Mouse (Mus musculus): ENCODE measurements around the gene Ccdc12. TPM values are rescaled to one million over a fixed set of nuclear protein-coding genes. Genes with fewer than 3 reads are reported as not detected.

Gene Ccdc12
- polyA plus RNA-seq, 1 experiment: 34.4 TPM

- Histone ChIP-seq H3K27ac (ENCODE audit: insufficient read depth, low read length) (no peak overlapping the region), H3K4me3 (ENCODE audit: insufficient read depth, low read length) (no peak overlapping the region), H3K4me1 (ENCODE audit: control insufficient read depth, insufficient read depth, low read length) (peaks cover 5% of the 10 kb centered on the region; the same call in 1 of the 2 replicates)
- TF ChIP-seq CTCF (IDR thresholded peaks at IDR 0.05; ENCODE audit: borderline replicate concordance, insufficient read depth, low read length) (no peak), POLR2A (IDR thresholded peaks at IDR 0.05; ENCODE audit: low read depth, low read length) (no peak)
These were observed 75.6 kb downstream of the Ccdc12 start for GRCm38 (mm10) chr9:110731859-110732258.

DNA sequence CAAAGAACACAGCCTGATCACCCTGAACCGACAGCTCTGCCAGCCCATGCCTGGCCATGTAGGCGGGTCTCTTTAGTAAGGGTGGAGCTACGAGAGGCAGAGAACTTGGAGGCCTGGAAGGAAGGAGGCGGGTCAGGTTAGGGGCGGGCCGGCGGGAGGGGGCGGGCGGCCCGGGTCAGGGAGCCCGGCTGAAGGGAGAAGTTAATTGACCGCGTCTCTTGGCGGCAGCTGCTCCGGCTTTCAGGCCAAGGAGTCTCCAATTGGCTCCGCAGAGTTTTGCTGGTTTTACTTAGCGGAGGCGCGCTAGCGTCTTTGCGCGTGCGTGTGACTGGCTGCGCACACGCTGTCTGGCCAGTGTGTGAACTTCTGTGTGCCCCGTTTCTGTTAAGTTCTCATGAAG is 76.3 kb downstream of the Ccdc12 start:
- Histone ChIP-seq H3K27ac (ENCODE audit: insufficient read depth, low read length) (peak overlapping the region; percentile 38; the same call in 1 of the 2 replicates), H3K4me1 (ENCODE audit: control insufficient read depth, insufficient read depth, low read length) (peaks cover 5% of the 10 kb centered on the region; the same call in 1 of the 2 replicates), H3K4me3 (ENCODE audit: insufficient read depth, low read length) (peak overlapping the region; percentile 26)
- TF ChIP-seq CTCF (IDR thresholded peaks at IDR 0.05; ENCODE audit: borderline replicate concordance, insufficient read depth, low read length) (no peak), POLR2A (IDR thresholded peaks at IDR 0.05; ENCODE audit: low read depth, low read length) (peak; percentile 56)

DNA sequence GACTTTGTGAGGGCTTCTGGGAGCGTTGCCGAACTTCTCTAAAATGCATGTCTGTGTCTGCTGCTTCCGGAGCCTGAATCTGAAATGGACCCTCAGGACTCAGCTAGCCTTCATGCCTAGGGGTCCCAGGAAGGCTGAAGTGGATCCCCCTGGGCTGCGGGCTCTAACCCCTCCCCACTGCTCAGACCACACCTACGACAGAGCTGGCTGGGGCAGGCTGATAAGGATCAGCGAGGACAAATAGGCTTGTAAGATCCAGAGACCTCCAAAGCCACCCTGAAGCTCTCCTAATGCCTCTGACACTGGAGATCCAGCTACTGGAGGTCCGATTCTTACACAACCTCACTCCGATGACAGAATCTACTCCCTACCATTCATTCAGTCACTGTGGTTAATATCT is 76.8 kb downstream of the Ccdc12 start:
- H3K4me3 ChIP-seq (ENCODE audit: insufficient read depth, low read length): peak overlapping the region; percentile 26
- peak overlapping the region; percentile 38; the same call in 1 of the 2 replicates for H3K27ac ChIP-seq (ENCODE audit: insufficient read depth, low read length)
- H3K4me1 ChIP-seq (ENCODE audit: control insufficient read depth, insufficient read depth, low read length): peaks cover 5% of the 10 kb centered on the region; the same call in 1 of the 2 replicates
- TF ChIP-seq POLR2A (IDR thresholded peaks at IDR 0.05; ENCODE audit: low read depth, low read length) (no peak), CTCF (IDR thresholded peaks at IDR 0.05; ENCODE audit: borderline replicate concordance, insufficient read depth, low read length) (no peak)

GRCm38 (mm10) chr9:110734154-110734553 is 77.9 kb downstream of the Ccdc12 start:
- Histone ChIP-seq H3K4me3 (ENCODE audit: insufficient read depth, low read length) (no peak overlapping the region), H3K4me1 (ENCODE audit: control insufficient read depth, insufficient read depth, low read length) (peaks cover 5% of the 10 kb centered on the region; the same call in 1 of the 2 replicates), H3K27ac (ENCODE audit: insufficient read depth, low read length) (no peak overlapping the region)
- TF ChIP-seq POLR2A (IDR thresholded peaks at IDR 0.05; ENCODE audit: low read depth, low read length) (no peak), CTCF (IDR thresholded peaks at IDR 0.05; ENCODE audit: borderline replicate concordance, insufficient read depth, low read length) (no peak)

GRCm38 (mm10) chr9:110736362-110736761 is 80.1 kb downstream of the Ccdc12 start:
- no peak for TF ChIP-seq CTCF (IDR thresholded peaks at IDR 0.05; ENCODE audit: borderline replicate concordance, insufficient read depth, low read length)
- no peak for TF ChIP-seq POLR2A (IDR thresholded peaks at IDR 0.05; ENCODE audit: low read depth, low read length)
- no peak overlapping the region for H3K27ac ChIP-seq (ENCODE audit: insufficient read depth, low read length)
- no peak overlapping the region for H3K4me3 ChIP-seq (ENCODE audit: insufficient read depth, low read length)
- peaks cover 5% of the 10 kb centered on the region; the same call in 1 of the 2 replicates for H3K4me1 ChIP-seq (ENCODE audit: control insufficient read depth, insufficient read depth, low read length)

DNA sequence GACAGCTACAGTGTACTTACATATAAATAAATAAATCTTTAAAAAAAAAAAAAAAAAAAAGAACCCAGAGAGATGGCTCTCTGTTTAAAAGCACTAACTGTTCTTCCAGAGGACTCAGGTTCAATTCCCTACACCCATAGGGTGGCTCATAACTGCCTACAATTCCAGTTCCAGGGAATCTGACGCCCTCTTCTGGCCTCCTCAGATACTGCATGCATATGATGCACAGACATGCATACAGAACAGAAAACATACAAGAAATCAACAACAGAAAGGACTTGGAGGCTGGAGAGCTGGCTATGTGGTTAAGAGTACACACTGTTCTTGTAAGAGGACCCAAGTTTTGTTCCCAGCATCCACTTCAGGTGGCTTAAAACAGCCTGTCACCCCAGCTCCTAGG is 81.8 kb downstream of the Ccdc12 start:
- Histone ChIP-seq H3K4me3 (ENCODE audit: insufficient read depth, low read length) (no peak overlapping the region), H3K4me1 (ENCODE audit: control insufficient read depth, insufficient read depth, low read length) (peaks cover 3% of the 10 kb centered on the region; the same call in 1 of the 2 replicates), H3K27ac (ENCODE audit: insufficient read depth, low read length) (no peak overlapping the region)
- no peak for TF ChIP-seq POLR2A (IDR thresholded peaks at IDR 0.05; ENCODE audit: low read depth, low read length)
- no peak for TF ChIP-seq CTCF (IDR thresholded peaks at IDR 0.05; ENCODE audit: borderline replicate concordance, insufficient read depth, low read length)

DNA sequence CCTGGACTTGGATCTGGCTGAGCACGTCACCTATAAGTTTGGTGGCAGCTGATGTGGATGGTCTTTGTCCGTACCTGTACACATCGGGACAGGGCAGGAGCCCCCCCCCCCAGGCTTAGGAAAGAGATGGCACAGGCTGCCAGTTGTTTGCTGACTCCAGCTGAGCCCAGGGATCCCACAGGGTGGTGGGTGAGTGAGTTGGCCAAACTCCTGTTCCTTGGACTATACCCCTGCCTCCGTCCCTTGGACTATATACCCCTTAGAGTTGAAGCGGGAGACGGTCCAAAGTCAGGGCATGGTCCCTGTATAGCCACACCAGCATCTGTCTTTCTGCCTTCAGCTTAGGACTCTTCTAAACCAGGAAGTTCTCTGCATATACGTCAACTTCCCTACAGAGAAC is 83.7 kb downstream of the Ccdc12 start:
- TF ChIP-seq CTCF (IDR thresholded peaks at IDR 0.05; ENCODE audit: borderline replicate concordance, insufficient read depth, low read length): no peak
- TF ChIP-seq POLR2A (IDR thresholded peaks at IDR 0.05; ENCODE audit: low read depth, low read length): no peak
- Histone ChIP-seq H3K4me3 (ENCODE audit: insufficient read depth, low read length) (no peak overlapping the region), H3K4me1 (ENCODE audit: control insufficient read depth, insufficient read depth, low read length) (no peaks in the 10 kb centered on the region), H3K27ac (ENCODE audit: insufficient read depth, low read length) (no peak overlapping the region)

DNA sequence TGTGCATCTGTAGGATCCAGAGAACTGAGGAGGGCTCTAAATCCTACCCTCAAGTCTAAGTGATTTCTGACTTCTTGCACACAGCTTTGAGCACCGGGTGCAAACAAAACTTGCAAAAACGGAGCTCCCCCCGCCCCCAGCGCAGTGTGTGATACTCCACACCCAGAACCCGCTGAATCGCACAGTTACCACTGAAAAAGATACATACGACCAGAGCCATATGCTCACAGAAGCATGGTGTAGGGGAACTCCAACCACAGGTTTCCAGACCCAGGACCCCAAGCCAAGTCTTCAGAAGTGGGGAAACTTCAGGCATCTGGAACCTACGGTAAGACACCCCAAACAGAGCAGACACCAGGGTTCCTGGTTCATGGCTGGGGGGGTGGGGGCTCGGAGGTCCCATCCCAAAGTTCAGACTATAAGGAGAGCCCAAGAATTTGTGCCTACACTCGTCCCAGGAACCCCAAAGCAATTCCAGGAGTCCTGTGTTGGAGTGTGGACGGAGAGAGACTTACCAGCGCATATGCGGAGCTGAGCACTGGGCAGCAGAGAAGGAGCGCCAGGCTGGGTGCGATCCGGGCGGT is 85.5 kb downstream of the Ccdc12 start, which contains the start of gene Myl3:
Myl3 (plus strand) TSS at position 151 of the 584 bp plus-strand sequence.
- H3K4me3 ChIP-seq (ENCODE audit: insufficient read depth, low read length): peak within 1 kb of the TSS; percentile 73
- TF ChIP-seq POLR2A (IDR thresholded peaks at IDR 0.05; ENCODE audit: low read depth, low read length) (no peak), CTCF (IDR thresholded peaks at IDR 0.05; ENCODE audit: borderline replicate concordance, insufficient read depth, low read length) (no peak)
- H3K4me1 ChIP-seq (ENCODE audit: control insufficient read depth, insufficient read depth, low read length): no peaks in the 10 kb centered on the region
- no peak within 1 kb of the TSS for H3K27ac ChIP-seq (ENCODE audit: insufficient read depth, low read length)

- TF ChIP-seq CTCF (IDR thresholded peaks at IDR 0.05; ENCODE audit: borderline replicate concordance, insufficient read depth, low read length) (no peak), POLR2A (IDR thresholded peaks at IDR 0.05; ENCODE audit: low read depth, low read length) (no peak)
- peak overlapping the region; percentile 73 for H3K4me3 ChIP-seq (ENCODE audit: insufficient read depth, low read length)
- no peaks in the 10 kb centered on the region for H3K4me1 ChIP-seq (ENCODE audit: control insufficient read depth, insufficient read depth, low read length)
- no peak overlapping the region for H3K27ac ChIP-seq (ENCODE audit: insufficient read depth, low read length)
These were observed 86.1 kb downstream of the Ccdc12 start for GRCm38 (mm10) chr9:110742295-110742950.

- Histone ChIP-seq H3K27ac (ENCODE audit: insufficient read depth, low read length) (no peak overlapping the region), H3K4me3 (ENCODE audit: insufficient read depth, low read length) (peak overlapping the region; percentile 73), H3K4me1 (ENCODE audit: control insufficient read depth, insufficient read depth, low read length) (no peaks in the 10 kb centered on the region)
- TF ChIP-seq POLR2A (IDR thresholded peaks at IDR 0.05; ENCODE audit: low read depth, low read length) (0 out of 2 replicates have a peak, but pooled peaks have one; percentile 39), CTCF (IDR thresholded peaks at IDR 0.05; ENCODE audit: borderline replicate concordance, insufficient read depth, low read length) (no peak)
These were observed 86.7 kb downstream of the Ccdc12 start for GRCm38 (mm10) chr9:110742951-110743455.
